Mouse (Mus musculus): ENCODE data around the gene Gm43638. TPM values are rescaled to one million over a fixed set of nuclear protein-coding genes. Genes with fewer than 3 reads are reported as not detected.
"Not testable (repeated sequence)": the region's sequence is repeated elsewhere in the genome, so short reads cannot be mapped to it uniquely, and the experiment has no call there.

Gm43638 gene
- polyA plus RNA-seq, 1 experiment from 2014 or later, result not detected

- Histone ChIP-seq H3K36me3 (ENCODE audit: control insufficient read depth, insufficient read depth, low read length) (no peaks in the 10 kb centered on the region), H3K27ac (ENCODE audit: low read length) (no peak within 1 kb of the TSS), H3K9ac (ENCODE audit: low read depth, low read length) (no peak within 1 kb of the TSS), H3K4me1 (ENCODE audit: control insufficient read depth, insufficient read depth, low read length) (no peaks in the 10 kb centered on the region), H3K4me2 (ENCODE audit: low read depth, low read length) (no peak within 1 kb of the TSS), H3K27me3 (replicated peaks; ENCODE audit: control insufficient read depth, insufficient read depth, low read length) (no peaks in the 10 kb centered on the region), H3K4me3 (ENCODE audit: low read length) (no peak within 1 kb of the TSS), H3K9me3 (ENCODE audit: control insufficient read depth, low read length) (no peaks in the 10 kb centered on the region)
- no peak for ATAC-seq
- 79% methylated on average over 5 of the region's 5 CpGs for WGBS
These were observed 4.4 kb downstream of the Gm43638 start, which contains the start of gene Ugt2a2 for GRCm38 (mm10) chr5:87482160-87482559. Gene Ugt2a2, minus strand, starts transcription at chr5:87482260.

DNA sequence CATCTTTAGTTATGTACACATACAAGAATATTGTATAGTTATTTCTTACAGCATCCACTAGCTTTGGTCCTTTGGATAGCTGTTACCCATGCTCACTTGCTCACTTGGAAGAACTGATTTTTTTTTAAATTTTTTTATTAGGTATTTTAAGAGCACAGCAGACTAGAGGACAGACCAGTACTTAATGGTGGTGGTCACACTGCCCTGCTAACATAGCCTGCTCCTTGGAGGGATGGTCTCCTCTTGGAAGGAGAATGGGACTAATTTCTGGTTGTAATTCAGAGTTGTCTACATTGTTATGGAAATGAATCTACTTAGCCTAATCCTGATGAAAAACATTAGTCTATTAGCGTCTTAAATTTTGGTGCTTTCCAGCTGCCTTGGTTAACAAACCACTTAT lies 27.8 kb downstream of the Gm43638 start:
- ATAC-seq, result no peak
- Histone ChIP-seq H3K4me2 (ENCODE audit: low read depth, low read length) (no peak overlapping the region), H3K4me3 (ENCODE audit: low read length) (no peak overlapping the region), H3K27me3 (replicated peaks; ENCODE audit: control insufficient read depth, insufficient read depth, low read length) (no peaks in the 10 kb centered on the region), H3K27ac (ENCODE audit: low read length) (no peak overlapping the region), H3K9ac (ENCODE audit: low read depth, low read length) (no peak overlapping the region), H3K4me1 (ENCODE audit: control insufficient read depth, insufficient read depth, low read length) (no peaks in the 10 kb centered on the region), H3K36me3 (ENCODE audit: control insufficient read depth, insufficient read depth, low read length) (no peaks in the 10 kb centered on the region), H3K9me3 (ENCODE audit: control insufficient read depth, low read length) (no peaks in the 10 kb centered on the region)
- WGBS, result 69% methylated on average over 1 of the region's 1 CpGs

DNA sequence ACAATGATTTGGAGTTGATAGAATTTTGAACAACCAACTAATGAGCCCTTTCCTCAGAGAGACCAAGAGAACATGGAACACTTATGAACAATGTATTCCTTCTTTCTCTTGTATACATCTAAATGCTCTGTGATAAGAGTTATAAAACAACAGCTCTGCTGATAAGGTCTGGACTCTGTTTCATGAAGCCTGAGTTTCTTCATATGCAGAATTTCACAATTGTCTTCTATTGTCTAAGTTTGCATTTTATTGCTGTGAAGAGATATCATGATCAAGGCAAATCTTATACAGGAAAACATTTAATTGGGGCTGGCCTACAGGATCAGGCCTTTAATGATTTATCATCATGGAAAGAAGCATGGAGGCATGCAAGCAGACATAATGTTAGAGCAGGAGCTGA lies 28.9 kb downstream of the Gm43638 start:
- no peak overlapping the region for H3K4me2 ChIP-seq (ENCODE audit: low read depth, low read length)
- peak; percentile 78 for ATAC-seq

DNA sequence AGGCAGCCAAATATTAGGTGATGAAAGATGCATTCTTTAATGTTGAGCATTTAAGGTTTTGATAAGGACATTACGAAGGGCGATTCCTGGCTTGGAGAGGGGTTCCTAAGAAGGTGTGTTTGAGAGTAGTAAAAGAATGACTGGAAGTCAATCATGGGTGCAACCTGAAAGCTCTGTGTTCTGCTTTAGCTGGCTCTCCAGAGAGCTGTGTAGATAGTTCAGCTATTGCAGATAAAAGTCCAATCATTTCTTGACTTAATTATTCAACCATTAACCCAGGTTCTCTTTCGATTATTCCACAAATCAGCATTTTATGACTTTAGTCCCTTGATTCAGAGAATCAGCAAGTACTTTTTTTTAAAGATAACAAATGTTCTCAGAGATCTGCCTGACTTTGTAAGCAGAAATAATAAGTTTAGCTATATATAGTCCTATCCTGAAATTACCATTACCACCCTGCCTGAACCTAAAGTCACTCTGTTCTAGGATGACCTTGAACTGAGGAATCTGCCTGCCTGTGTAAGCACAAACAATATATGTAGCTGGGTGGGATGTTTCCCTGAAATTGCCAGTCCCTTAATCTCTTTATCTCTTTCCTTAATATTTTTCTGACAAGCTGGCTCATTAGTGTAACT lies 30.3 kb downstream of the Gm43638 start:
- Histone ChIP-seq H3K27me3 (replicated peaks; ENCODE audit: control insufficient read depth, insufficient read depth, low read length) (no peaks in the 10 kb centered on the region), H3K4me2 (ENCODE audit: low read depth, low read length) (no peak overlapping the region), H3K4me3 (ENCODE audit: low read length) (no peak overlapping the region), H3K4me1 (ENCODE audit: control insufficient read depth, insufficient read depth, low read length) (no peaks in the 10 kb centered on the region), H3K27ac (ENCODE audit: low read length) (peak overlapping the region; percentile 51; the same call in 1 of the 2 replicates), H3K9ac (ENCODE audit: low read depth, low read length) (no peak overlapping the region), H3K36me3 (ENCODE audit: control insufficient read depth, insufficient read depth, low read length) (no peaks in the 10 kb centered on the region), H3K9me3 (ENCODE audit: control insufficient read depth, low read length) (no peaks in the 10 kb centered on the region)
- peak; percentile 85 for ATAC-seq
- 64% methylated on average over 3 of the region's 3 CpGs for WGBS

More for the DNA sequence above, 28.9 kb downstream of the Gm43638 start:
- H3K4me1 ChIP-seq (ENCODE audit: control insufficient read depth, insufficient read depth, low read length), result no peaks in the 10 kb centered on the region
- H3K9me3 ChIP-seq (ENCODE audit: control insufficient read depth, low read length), result no peaks in the 10 kb centered on the region
- H3K27ac ChIP-seq (ENCODE audit: low read length), result no peak overlapping the region
- no peaks in the 10 kb centered on the region for H3K27me3 ChIP-seq (replicated peaks; ENCODE audit: control insufficient read depth, insufficient read depth, low read length)
- H3K4me3 ChIP-seq (ENCODE audit: low read length), result no peak overlapping the region
- H3K9ac ChIP-seq (ENCODE audit: low read depth, low read length), result no peak overlapping the region
- H3K36me3 ChIP-seq (ENCODE audit: control insufficient read depth, insufficient read depth, low read length), result no peaks in the 10 kb centered on the region

DNA sequence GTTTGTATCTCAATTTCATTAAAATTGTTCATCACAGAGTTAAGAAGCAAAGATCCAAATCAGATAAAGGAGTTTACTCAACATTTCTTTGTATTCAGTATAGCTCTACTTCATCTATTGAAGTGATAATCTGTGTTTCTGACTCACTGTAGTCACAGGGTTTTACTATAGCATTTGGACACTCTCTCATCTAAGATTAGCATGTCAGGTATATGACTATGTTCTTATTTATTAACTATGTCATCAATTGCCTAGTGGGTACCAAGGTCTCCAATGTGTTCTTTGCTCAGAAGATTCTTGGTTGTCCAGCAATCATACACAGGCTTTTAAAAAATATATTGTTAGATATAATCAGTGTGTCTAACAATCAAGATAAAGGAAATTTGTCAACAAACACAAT lies 31.1 kb downstream of the Gm43638 start:
- peak; percentile 51 for ATAC-seq
- H3K9me3 ChIP-seq (ENCODE audit: control insufficient read depth, low read length), result no peaks in the 10 kb centered on the region
- H3K27me3 ChIP-seq (replicated peaks; ENCODE audit: control insufficient read depth, insufficient read depth, low read length), result no peaks in the 10 kb centered on the region
- H3K36me3 ChIP-seq (ENCODE audit: control insufficient read depth, insufficient read depth, low read length), result no peaks in the 10 kb centered on the region
- no peak overlapping the region for H3K4me2 ChIP-seq (ENCODE audit: low read depth, low read length)
- no peak overlapping the region for H3K27ac ChIP-seq (ENCODE audit: low read length)
- H3K4me3 ChIP-seq (ENCODE audit: low read length), result no peak overlapping the region
- H3K4me1 ChIP-seq (ENCODE audit: control insufficient read depth, insufficient read depth, low read length), result no peaks in the 10 kb centered on the region
- no peak overlapping the region for H3K9ac ChIP-seq (ENCODE audit: low read depth, low read length)

DNA sequence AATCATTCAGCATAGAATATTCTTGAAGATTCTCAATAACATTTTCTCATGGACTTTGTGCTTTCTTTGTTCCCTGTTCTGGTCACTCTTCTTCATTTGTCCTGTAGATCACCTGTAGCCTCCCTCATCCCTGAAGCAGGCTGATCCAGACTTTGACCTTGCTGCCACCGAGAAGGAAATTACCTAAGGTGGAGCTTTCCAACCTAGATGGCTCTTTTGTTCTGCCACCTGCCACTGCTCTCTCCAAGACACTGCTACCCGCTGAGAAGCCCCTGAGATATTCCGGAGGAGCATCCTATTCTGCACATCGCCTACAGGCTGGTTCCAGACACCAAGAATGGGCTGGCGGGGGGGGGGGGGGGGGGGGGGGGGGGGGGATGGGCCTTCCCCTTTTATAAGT lies 34.1 kb downstream of the Gm43638 start:
- not testable (repeated sequence) for H3K4me2 ChIP-seq (ENCODE audit: low read depth, low read length); H3K27ac ChIP-seq (ENCODE audit: low read length); H3K9me3 ChIP-seq (ENCODE audit: control insufficient read depth, low read length); H3K27me3 ChIP-seq (replicated peaks; ENCODE audit: control insufficient read depth, insufficient read depth, low read length); ATAC-seq; H3K4me3 ChIP-seq (ENCODE audit: low read length); H3K4me1 ChIP-seq (ENCODE audit: control insufficient read depth, insufficient read depth, low read length); H3K9ac ChIP-seq (ENCODE audit: low read depth, low read length); H3K36me3 ChIP-seq (ENCODE audit: control insufficient read depth, insufficient read depth, low read length)
- 86% methylated on average over 4 of the region's 5 CpGs for WGBS

GRCm38 (mm10) chr5:87436264-87436663 lies 50.3 kb downstream of the Gm43638 start:
- no peak overlapping the region for H3K9ac ChIP-seq (ENCODE audit: low read depth, low read length)
- H3K4me1 ChIP-seq (ENCODE audit: control insufficient read depth, insufficient read depth, low read length), result no peaks in the 10 kb centered on the region
- H3K27ac ChIP-seq (ENCODE audit: low read length), result no peak overlapping the region
- H3K9me3 ChIP-seq (ENCODE audit: control insufficient read depth, low read length), result no peaks in the 10 kb centered on the region
- H3K36me3 ChIP-seq (ENCODE audit: control insufficient read depth, insufficient read depth, low read length), result no peaks in the 10 kb centered on the region
- WGBS, result 39% methylated on average over 3 of the region's 3 CpGs
- no peak overlapping the region for H3K4me3 ChIP-seq (ENCODE audit: low read length)
- H3K27me3 ChIP-seq (replicated peaks; ENCODE audit: control insufficient read depth, insufficient read depth, low read length), result no peaks in the 10 kb centered on the region
- H3K4me2 ChIP-seq (ENCODE audit: low read depth, low read length), result no peak overlapping the region
- ATAC-seq, result peak; percentile 79

DNA sequence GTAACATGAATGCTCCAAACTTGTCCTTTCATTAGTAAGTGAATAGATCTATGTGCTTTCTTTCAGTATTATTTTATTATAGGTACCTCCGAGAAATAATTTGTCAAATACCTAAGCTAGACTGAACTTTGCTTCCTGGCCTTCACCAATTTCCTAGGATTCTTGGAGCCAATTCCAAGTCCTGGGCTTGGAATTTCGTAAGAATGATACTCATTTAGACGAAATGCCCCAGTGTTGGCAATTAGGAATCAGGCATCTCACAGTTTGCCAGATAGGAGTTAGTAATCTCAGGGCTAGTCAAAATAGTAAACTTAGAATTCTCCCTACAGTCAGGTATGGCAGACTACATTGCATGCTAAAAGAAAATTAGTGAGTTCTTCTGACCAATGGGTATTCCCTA lies 60.9 kb downstream of the Gm43638 start:
- Histone ChIP-seq H3K4me3 (ENCODE audit: low read length) (no peak overlapping the region), H3K4me2 (ENCODE audit: low read depth, low read length) (no peak overlapping the region), H3K36me3 (ENCODE audit: control insufficient read depth, insufficient read depth, low read length) (no peaks in the 10 kb centered on the region), H3K9ac (ENCODE audit: low read depth, low read length) (no peak overlapping the region), H3K27ac (ENCODE audit: low read length) (no peak overlapping the region), H3K4me1 (ENCODE audit: control insufficient read depth, insufficient read depth, low read length) (no peaks in the 10 kb centered on the region), H3K9me3 (ENCODE audit: control insufficient read depth, low read length) (no peaks in the 10 kb centered on the region), H3K27me3 (replicated peaks; ENCODE audit: control insufficient read depth, insufficient read depth, low read length) (no peaks in the 10 kb centered on the region)
- WGBS, result 82% methylated on average over 3 of the region's 3 CpGs
- no peak for ATAC-seq

- ATAC-seq; H3K27me3 ChIP-seq (replicated peaks; ENCODE audit: control insufficient read depth, insufficient read depth, low read length); H3K27ac ChIP-seq (ENCODE audit: low read length); H3K4me3 ChIP-seq (ENCODE audit: low read length); H3K4me2 ChIP-seq (ENCODE audit: low read depth, low read length); H3K4me1 ChIP-seq (ENCODE audit: control insufficient read depth, insufficient read depth, low read length); H3K9me3 ChIP-seq (ENCODE audit: control insufficient read depth, low read length); H3K9ac ChIP-seq (ENCODE audit: low read depth, low read length); H3K36me3 ChIP-seq (ENCODE audit: control insufficient read depth, insufficient read depth, low read length): not testable (repeated sequence)
- 94% methylated on average over 1 of the region's 2 CpGs for WGBS
These were observed 62.6 kb downstream of the Gm43638 start, which contains the start of gene Ugt2b38 for GRCm38 (mm10) chr5:87424041-87424440. Gene Ugt2b38, minus strand, starts transcription at chr5:87424203.

All from intestine, embryonic 16.5 days (tissue).